Mouse (Mus musculus): ENCODE results near the gene Krt76.

- no peak for TF ChIP-seq POLR2A (IDR thresholded peaks at IDR 0.05; ENCODE audit: control insufficient read depth, extremely low read depth, insufficient read depth, low read length, poor library complexity)
- no peak for TF ChIP-seq CTCF (IDR thresholded peaks at IDR 0.05; ENCODE audit: borderline replicate concordance, control insufficient read depth, extremely low read depth, insufficient read depth, low read length, poor library complexity)
Measured at GRCm38 (mm10) chr15:101873231-101873630, 19.5 kb downstream of the Krt76 start.
